ENCODE assay signal across 18 mouse cellular contexts in the genomic region with DNA sequence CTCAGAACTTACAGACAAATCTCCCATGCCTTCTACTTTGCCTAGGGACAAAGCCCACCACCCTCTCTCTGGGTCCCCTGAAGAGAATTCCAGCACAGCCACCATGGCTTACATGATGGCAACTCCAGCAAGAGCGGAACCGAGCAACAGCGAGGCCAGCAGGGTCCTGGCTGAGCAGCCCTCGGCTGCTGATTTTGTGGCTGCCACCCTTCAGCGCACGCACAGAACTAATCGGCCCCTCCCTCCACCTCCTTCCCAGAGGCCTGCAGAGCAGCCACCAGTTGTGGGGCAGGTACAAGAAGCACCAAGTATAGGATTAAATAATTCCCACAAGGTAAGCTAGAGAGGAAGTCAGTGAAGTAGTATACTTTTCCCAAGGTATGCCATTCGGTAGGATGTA.
"Had no signal": no experiment of that assay in that cellular context is flagged by ENCODE, and none has a peak within 500 bp of the region (broad histone marks: within the 10 kb centered on the region; RNA-seq: fewer than 3 reads in every experiment).

No protein-coding gene starts in this region.

- H3K27me3 ChIP-seq: midbrain, embryonic 12.5 days; neural tube, embryonic 13.5 days; neural tube, embryonic 15.5 days had no signal

- H3K27ac ChIP-seq: midbrain, embryonic 10.5 days; midbrain, embryonic 12.5 days; neural tube, embryonic 13.5 days; neural tube, embryonic 15.5 days had no signal

- H3K9me3 ChIP-seq: midbrain, embryonic 10.5 days; midbrain, embryonic 12.5 days; neural tube, embryonic 13.5 days; neural tube, embryonic 15.5 days had no signal

- H3K9ac ChIP-seq: lung, embryonic 14.5 days; midbrain, embryonic 12.5 days; neural tube, embryonic 13.5 days; neural tube, embryonic 15.5 days had no signal

- H3K4me1 ChIP-seq: midbrain, embryonic 10.5 days; midbrain, embryonic 12.5 days; neural tube, embryonic 13.5 days; neural tube, embryonic 15.5 days had no signal

- H3K4me2 ChIP-seq: lung, embryonic 14.5 days; midbrain, embryonic 12.5 days; neural tube, embryonic 13.5 days; neural tube, embryonic 15.5 days had no signal

- ATAC-seq: midbrain, embryonic 16.5 days had no signal

- H3K4me3 ChIP-seq: midbrain, embryonic 10.5 days; midbrain, embryonic 12.5 days; myocyte; neural tube, embryonic 13.5 days; neural tube, embryonic 15.5 days had no signal

- DNase-seq: lung, embryonic 14.5 days; lung, postnatal 10 days; lung, postnatal 4 days; midbrain, embryonic 14.5 days; retina, postnatal 1 day; right cerebral cortex, adult 18-20 months; right cerebral cortex, postnatal 25 days; right cerebral cortex, postnatal 4 days; spleen, adult 18-20 months; thymus, adult 18-20 months; thymus, postnatal 14 days; thymus, postnatal 36 days had no signal
